19 mouse cellular contexts compared by ENCODE assay signal in the genomic region with DNA sequence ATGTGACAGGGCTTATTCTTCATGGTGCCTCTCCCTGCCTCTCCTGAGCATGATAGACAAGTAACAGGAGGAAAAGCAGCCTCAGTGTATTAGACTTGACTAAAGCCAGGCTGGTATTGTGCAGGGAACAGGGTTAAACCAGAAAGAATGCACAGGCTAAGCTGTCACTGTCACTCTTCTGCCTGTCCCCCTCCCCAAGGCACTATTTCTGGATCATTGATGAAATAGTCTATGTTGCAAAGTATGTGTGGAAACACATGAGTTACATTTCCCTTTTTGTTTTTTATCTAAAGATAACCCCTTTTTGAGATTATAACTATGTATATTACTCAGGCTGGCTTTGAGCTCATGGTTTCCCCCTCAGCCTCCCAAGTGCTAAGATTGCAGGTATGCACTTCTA.
A peak's percentile ranks its signal among the peaks of the same experiment; 100 is the strongest.
DNase-seq lines count a peak whose midpoint lies in the region; ATAC-seq lines count a peak whose summit lies in the region.
"Had no signal": no experiment of that assay in that cellular context is flagged by ENCODE, and none has a peak within 500 bp of the region (broad histone marks: within the 10 kb centered on the region; RNA-seq: fewer than 3 reads in every experiment).

No protein-coding gene starts in this region.

- no peak overlapping the region for H3K9ac ChIP-seq in midbrain, embryonic 15.5 days
- H3K9ac ChIP-seq in midbrain, embryonic 14.5 days (replicated peaks; ENCODE audit: low read length), result no peak overlapping the region
- no peak overlapping the region for H3K9ac ChIP-seq in midbrain, embryonic 13.5 days (replicated peaks)
- no peak overlapping the region for H3K9ac ChIP-seq in kidney, embryonic 15.5 days
- H3K9ac ChIP-seq: embryonic facial prominence, embryonic 12.5 days; forebrain, embryonic 13.5 days; forebrain, embryonic 15.5 days had no signal

- ATAC-seq in midbrain, embryonic 15.5 days (replicated peaks), result no peak
- no peak for ATAC-seq in midbrain, embryonic 14.5 days (ENCODE audit: low FRiP score, low TSS enrichment)
- no peak for ATAC-seq in midbrain, embryonic 13.5 days
- peak; percentile 74 for ATAC-seq in megakaryocyte, adult 5-6 weeks (ENCODE audit: poor library complexity, severe bottlenecking)
- ATAC-seq in kidney, embryonic 15.5 days (replicated peaks; ENCODE audit: low FRiP score), result no peak
- ATAC-seq: forebrain, embryonic 13.5 days; forebrain, embryonic 15.5 days had no signal

- no peak overlapping the region for H3K4me3 ChIP-seq in midbrain, embryonic 10.5 days
- no peak overlapping the region for H3K4me3 ChIP-seq in midbrain, embryonic 15.5 days
- H3K4me3 ChIP-seq in midbrain, embryonic 14.5 days (replicated peaks; ENCODE audit: low read depth, low read length), result no peak overlapping the region
- H3K4me3 ChIP-seq in midbrain, embryonic 13.5 days (replicated peaks), result no peak overlapping the region
- no peak overlapping the region for H3K4me3 ChIP-seq in kidney, embryonic 15.5 days (replicated peaks)
- H3K4me3 ChIP-seq: embryonic facial prominence, embryonic 10.5 days; embryonic facial prominence, embryonic 12.5 days; forebrain, embryonic 13.5 days; forebrain, embryonic 15.5 days had no signal

- no peaks in the 10 kb centered on the region for H3K27me3 ChIP-seq in midbrain, embryonic 10.5 days (ENCODE audit: low read depth, poor library complexity, severe bottlenecking)
- H3K27me3 ChIP-seq in midbrain, embryonic 15.5 days (replicated peaks), result no peaks in the 10 kb centered on the region
- H3K27me3 ChIP-seq in midbrain, embryonic 14.5 days (ENCODE audit: control insufficient read depth, insufficient read depth, low read length), result no peaks in the 10 kb centered on the region
- H3K27me3 ChIP-seq in midbrain, embryonic 13.5 days, result no peaks in the 10 kb centered on the region
- no peaks in the 10 kb centered on the region for H3K27me3 ChIP-seq in kidney, embryonic 15.5 days
- H3K27me3 ChIP-seq: embryonic facial prominence, embryonic 12.5 days; forebrain, embryonic 13.5 days; forebrain, embryonic 15.5 days had no signal

- H3K4me1 ChIP-seq in midbrain, embryonic 10.5 days, result peaks cover 4% of the 10 kb centered on the region; the same call in 1 of the 2 replicates
- no peaks in the 10 kb centered on the region for H3K4me1 ChIP-seq in midbrain, embryonic 15.5 days
- no peaks in the 10 kb centered on the region for H3K4me1 ChIP-seq in midbrain, embryonic 14.5 days (ENCODE audit: control insufficient read depth, insufficient read depth, low read length)
- no peaks in the 10 kb centered on the region for H3K4me1 ChIP-seq in midbrain, embryonic 13.5 days (replicated peaks)
- H3K4me1 ChIP-seq in kidney, embryonic 15.5 days, result no peaks in the 10 kb centered on the region
- H3K4me1 ChIP-seq: embryonic facial prominence, embryonic 10.5 days; embryonic facial prominence, embryonic 12.5 days; forebrain, embryonic 13.5 days; forebrain, embryonic 15.5 days had no signal

- H3K4me2 ChIP-seq in midbrain, embryonic 15.5 days, result no peak overlapping the region
- H3K4me2 ChIP-seq in midbrain, embryonic 14.5 days (ENCODE audit: low read length), result no peak overlapping the region
- no peak overlapping the region for H3K4me2 ChIP-seq in midbrain, embryonic 13.5 days (replicated peaks)
- no peak overlapping the region for H3K4me2 ChIP-seq in kidney, embryonic 15.5 days
- H3K4me2 ChIP-seq: embryonic facial prominence, embryonic 12.5 days; forebrain, embryonic 13.5 days; forebrain, embryonic 15.5 days had no signal

- no peak for DNase-seq in midbrain, embryonic 10.5 days (ENCODE audit: low spot score)
- DNase-seq in midbrain, embryonic 14.5 days, result peak; percentile 13
- DNase-seq in liver, result no peak
- DNase-seq: adrenal gland, adult 2 months; adrenal gland, postnatal 10 days; adrenal gland, postnatal 36 days; cerebellum, adult 11-12 months; cerebellum, adult 2 months; cerebellum, adult 9-10 months; cerebellum, postnatal 10 days; cerebellum, postnatal 25 days had no signal

- H3K36me3 ChIP-seq in midbrain, embryonic 10.5 days, result no peaks in the 10 kb centered on the region
- H3K36me3 ChIP-seq in midbrain, embryonic 15.5 days (replicated peaks), result no peaks in the 10 kb centered on the region
- no peaks in the 10 kb centered on the region for H3K36me3 ChIP-seq in midbrain, embryonic 14.5 days (ENCODE audit: control insufficient read depth, insufficient read depth, low read length)
- no peaks in the 10 kb centered on the region for H3K36me3 ChIP-seq in midbrain, embryonic 13.5 days
- no peaks in the 10 kb centered on the region for H3K36me3 ChIP-seq in kidney, embryonic 15.5 days
- H3K36me3 ChIP-seq: embryonic facial prominence, embryonic 10.5 days; embryonic facial prominence, embryonic 12.5 days; forebrain, embryonic 15.5 days had no signal

- no peaks in the 10 kb centered on the region for H3K9me3 ChIP-seq in midbrain, embryonic 10.5 days (replicated peaks)
- no peaks in the 10 kb centered on the region for H3K9me3 ChIP-seq in midbrain, embryonic 15.5 days
- no peaks in the 10 kb centered on the region for H3K9me3 ChIP-seq in midbrain, embryonic 14.5 days (ENCODE audit: control insufficient read depth, low read length)
- H3K9me3 ChIP-seq in midbrain, embryonic 13.5 days, result no peaks in the 10 kb centered on the region
- H3K9me3 ChIP-seq in kidney, embryonic 15.5 days (replicated peaks), result no peaks in the 10 kb centered on the region
- H3K9me3 ChIP-seq: embryonic facial prominence, embryonic 10.5 days; embryonic facial prominence, embryonic 12.5 days; forebrain, embryonic 13.5 days; forebrain, embryonic 15.5 days had no signal

- H3K27ac ChIP-seq in midbrain, embryonic 10.5 days (replicated peaks), result peak overlapping the region; percentile 13; the same call in 1 of the 2 replicates
- H3K27ac ChIP-seq in midbrain, embryonic 15.5 days, result no peak overlapping the region
- no peak overlapping the region for H3K27ac ChIP-seq in midbrain, embryonic 14.5 days (replicated peaks; ENCODE audit: low read depth, low read length)
- no peak overlapping the region for H3K27ac ChIP-seq in midbrain, embryonic 13.5 days
- H3K27ac ChIP-seq in kidney, embryonic 15.5 days, result no peak overlapping the region
- H3K27ac ChIP-seq: embryonic facial prominence, embryonic 10.5 days; embryonic facial prominence, embryonic 12.5 days; forebrain, embryonic 13.5 days; forebrain, embryonic 15.5 days had no signal
